Comparison of ENCODE assay signal across 20 mouse cellular contexts in the genomic region with DNA sequence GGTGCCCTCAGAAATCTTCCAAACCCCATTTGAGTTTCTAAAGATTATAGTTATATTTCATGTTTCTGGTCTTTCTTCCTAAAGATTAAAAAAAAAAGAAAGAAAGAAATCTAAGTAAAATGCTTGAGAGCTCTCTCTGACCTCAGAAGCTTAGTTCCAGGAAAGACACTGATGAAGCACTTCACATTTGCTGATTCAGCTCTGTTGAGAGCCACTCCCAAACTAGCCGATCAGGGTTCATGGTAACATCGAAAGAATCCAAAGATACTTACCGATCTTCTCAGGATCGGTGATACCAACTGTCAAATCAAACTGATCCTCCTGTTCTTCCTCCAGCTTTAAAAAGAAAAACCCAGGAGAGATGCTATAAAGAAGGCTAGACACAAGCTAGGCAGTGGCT. TPM values are rescaled to one million over a fixed set of nuclear protein-coding genes. Genes with fewer than 3 reads are reported as not detected.
DNase-seq lines count a peak whose midpoint lies in the region; ATAC-seq and TF ChIP-seq lines count a peak whose summit lies in the region.
"Had no signal": no experiment of that assay in that cellular context is flagged by ENCODE, and none has a peak within 500 bp of the region (broad histone marks: within the 10 kb centered on the region; RNA-seq: fewer than 3 reads in every experiment).

No protein-coding gene starts in this region.

- no peak for DNase-seq in kidney, postnatal 4 days
- no peak for DNase-seq in ES-E14 (ENCODE audit: low read depth, low spot score)
- DNase-seq in c-Kit-negative CD71-positive TER-119-positive erythroid progenitor cells, embryonic 14.5 days (ENCODE audit: low read depth, low spot score) = peak; percentile 60
- no peak for DNase-seq in hindbrain, embryonic 10.5 days (ENCODE audit: low spot score)
- DNase-seq in frontal cortex, postnatal 10 days (ENCODE audit: low spot score in 2 of 2) = no peak
- DNase-seq: adrenal gland, adult 8-10 months; adrenal gland, postnatal 36 days; cerebellum, adult 11 months; cerebellum, adult 8-10 months; cerebellum, postnatal 14 days; embryo, embryonic 11 days; gastrocnemius, postnatal 14 days; heart, adult 2 months had no signal

- in situ Hi-C loops in ES-E14 (cut with MboI; ENCODE audit: low sequenced_read_pairs in 2 of 2, unreplicated experiment in 2 of 2) = no loop called here

- no peak overlapping the region for H3K9ac ChIP-seq in kidney, embryonic 15.5 days
- no peak overlapping the region for H3K9ac ChIP-seq in ES-E14 (ENCODE audit: insufficient read depth, low read depth, low read length, poor library complexity, severe bottlenecking)
- no peak overlapping the region for H3K9ac ChIP-seq in liver, embryonic 15.5 days
- H3K9ac ChIP-seq: embryonic facial prominence, embryonic 15.5 days; forebrain, embryonic 15.5 days; heart, embryonic 12.5 days; hindbrain, embryonic 15.5 days had no signal

- peaks cover 95% of the 10 kb centered on the region for H3K36me3 ChIP-seq in kidney, embryonic 15.5 days
- no peaks in the 10 kb centered on the region; the same call in 1 of the 2 replicates for H3K36me3 ChIP-seq in ES-E14 (ENCODE audit: control insufficient read depth, insufficient read depth, low read length, poor library complexity, severe bottlenecking)
- peaks cover 96% of the 10 kb centered on the region for H3K36me3 ChIP-seq in liver, embryonic 15.5 days (replicated peaks)
- peaks cover 98% of the 10 kb centered on the region for H3K36me3 ChIP-seq in hindbrain, embryonic 10.5 days

- 0 out of 2 replicates have a peak overlapping the region, but pooled peaks have one; percentile 18 for H3K27ac ChIP-seq in kidney, embryonic 15.5 days
- H3K27ac ChIP-seq in ES-E14 (ENCODE audit: insufficient read depth, low read depth, low read length, poor library complexity, severe bottlenecking) = no peak overlapping the region
- H3K27ac ChIP-seq in liver, embryonic 15.5 days (replicated peaks) = 0 out of 2 replicates have a peak overlapping the region, but pooled peaks have one; percentile 11
- no peak overlapping the region for H3K27ac ChIP-seq in hindbrain, embryonic 10.5 days
- H3K27ac ChIP-seq: embryonic facial prominence, embryonic 15.5 days; forebrain, embryonic 15.5 days; heart, adult 2 months; hindbrain, embryonic 15.5 days had no signal

- H3K4me1 ChIP-seq in kidney, embryonic 15.5 days = no peaks in the 10 kb centered on the region
- H3K4me1 ChIP-seq in ES-E14 (ENCODE audit: control insufficient read depth in 2 of 2, insufficient read depth in 2 of 2, low read length in 2 of 2, poor library complexity in 1 of 2) = 0 out of 4 replicates have a peak, but pooled peaks cover 0 to 2% of the 10 kb centered on the region in 2 experiments
- H3K4me1 ChIP-seq in liver, embryonic 15.5 days (replicated peaks) = peaks cover 7% of the 10 kb centered on the region
- H3K4me1 ChIP-seq in hindbrain, embryonic 10.5 days (replicated peaks) = no peaks in the 10 kb centered on the region
- H3K4me1 ChIP-seq: embryonic facial prominence, embryonic 15.5 days; forebrain, embryonic 15.5 days; heart, embryonic 12.5 days; hindbrain, embryonic 15.5 days had no signal

- H3K27me3 ChIP-seq in kidney, embryonic 15.5 days = no peaks in the 10 kb centered on the region
- H3K27me3 ChIP-seq in liver, embryonic 15.5 days = no peaks in the 10 kb centered on the region
- no peaks in the 10 kb centered on the region for H3K27me3 ChIP-seq in hindbrain, embryonic 10.5 days (ENCODE audit: insufficient read depth, poor library complexity, severe bottlenecking)
- H3K27me3 ChIP-seq: CH12.LX; embryonic facial prominence, embryonic 15.5 days; forebrain, embryonic 15.5 days; heart, embryonic 12.5 days; hindbrain, embryonic 15.5 days had no signal

- WGBS in kidney, embryonic 15.5 days = 93% methylated on average over 4 of the region's 4 CpGs
- WGBS in liver, embryonic 15.5 days (ENCODE audit: insufficient replicate concordance) = 85% methylated on average over 4 of the region's 4 CpGs
- WGBS in hindbrain, embryonic 10.5 days = 96% methylated on average over 4 of the region's 4 CpGs

- no peak overlapping the region for H3K4me3 ChIP-seq in kidney, embryonic 15.5 days (replicated peaks)
- no peak overlapping the region for H3K4me3 ChIP-seq in ES-E14 (ENCODE audit: insufficient read depth in 1 of 2, low read depth in 1 of 2, low read length in 2 of 2, poor library complexity in 1 of 2, severe bottlenecking in 1 of 2)
- H3K4me3 ChIP-seq in liver, embryonic 15.5 days (replicated peaks) = no peak overlapping the region
- no peak overlapping the region for H3K4me3 ChIP-seq in hindbrain, embryonic 10.5 days
- H3K4me3 ChIP-seq: embryonic facial prominence, embryonic 15.5 days; forebrain, embryonic 15.5 days; heart, adult 2 months; heart, embryonic 12.5 days; hindbrain, embryonic 15.5 days had no signal

- no peak for ATAC-seq in kidney, embryonic 15.5 days (replicated peaks; ENCODE audit: low FRiP score)
- no peak for ATAC-seq in liver, embryonic 15.5 days (ENCODE audit: insufficient read depth)
- ATAC-seq: forebrain, embryonic 15.5 days had no signal

- no peak overlapping the region for H3K4me2 ChIP-seq in kidney, embryonic 15.5 days
- H3K4me2 ChIP-seq in liver, embryonic 15.5 days = no peak overlapping the region
- H3K4me2 ChIP-seq: embryonic facial prominence, embryonic 15.5 days; forebrain, embryonic 15.5 days; heart, embryonic 12.5 days; hindbrain, embryonic 15.5 days had no signal

- H3K9me3 ChIP-seq in kidney, embryonic 15.5 days (replicated peaks) = no peaks in the 10 kb centered on the region
- H3K9me3 ChIP-seq in ES-E14 (ENCODE audit: control insufficient read depth, insufficient read depth, low read depth, low read length) = no peaks in the 10 kb centered on the region
- H3K9me3 ChIP-seq in liver, embryonic 15.5 days (replicated peaks) = no peaks in the 10 kb centered on the region
- no peaks in the 10 kb centered on the region for H3K9me3 ChIP-seq in hindbrain, embryonic 10.5 days
- H3K9me3 ChIP-seq: embryonic facial prominence, embryonic 15.5 days; forebrain, embryonic 15.5 days; heart, embryonic 12.5 days; hindbrain, embryonic 15.5 days had no signal

TF ChIP-seq in ES-E14, 5 proteins besides CTCF, POLR2A, EP300 and RAD21:
- no peak for TF ChIP-seq HCFC1 (IDR thresholded peaks at IDR 0.05; ENCODE audit: borderline replicate concordance, insufficient read depth, low read length)
- TF ChIP-seq ZC3H11A (IDR thresholded peaks at IDR 0.05; ENCODE audit: borderline replicate concordance, low read depth, low read length) = no peak
- TF ChIP-seq MAFK (IDR thresholded peaks at IDR 0.05; ENCODE audit: insufficient read depth, low read depth, low read length) = peak; percentile 49; the same call in 1 of the 2 replicates
TF ChIP-seq in ES-E14: peak in this region for 1.

RNA-seq across cellular contexts. Expression of gene Snx1, which starts 21.8 kb away (rescaled TPM):
- polyA plus RNA-seq in kidney, embryonic 15.5 days (2015; fragmentation: Nextera tagmentation; extraction: Ambion mirVana) = 137 and 142 TPM in 2 replicates
- 27.4 and 42.4 TPM in 2 replicates for total RNA-seq in ES-E14 (2012; rRNA removed)
- polyA plus RNA-seq in liver, embryonic 15.5 days (2015; fragmentation: Nextera tagmentation; extraction: Ambion mirVana) = 62.7 and 64.8 TPM in 2 replicates
- polyA plus RNA-seq in hindbrain, embryonic 10.5 days (2016; fragmentation: Nextera tagmentation; extraction: Ambion mirVana) = 128 and 136 TPM in 2 replicates

RNA-seq across cellular contexts. Expression of gene Ciao2a, which starts 21.8 kb away (rescaled TPM):
- 151 and 165 TPM in 2 replicates for polyA plus RNA-seq in kidney, embryonic 15.5 days (2015; fragmentation: Nextera tagmentation; extraction: Ambion mirVana)
- 31.7 and 55.9 TPM in 2 replicates for total RNA-seq in ES-E14 (2012; rRNA removed)
- polyA plus RNA-seq in liver, embryonic 15.5 days (2015; fragmentation: Nextera tagmentation; extraction: Ambion mirVana) = 117 and 132 TPM in 2 replicates
- 138 and 149 TPM in 2 replicates for polyA plus RNA-seq in hindbrain, embryonic 10.5 days (2016; fragmentation: Nextera tagmentation; extraction: Ambion mirVana)

RNA-seq across cellular contexts. Expression of gene Snx22, which starts 35.1 kb away (rescaled TPM):
- polyA plus RNA-seq in kidney, embryonic 15.5 days (2015; fragmentation: Nextera tagmentation; extraction: Ambion mirVana) = 1.4 and 2.3 TPM in 2 replicates
- 13.1 and 17.9 TPM in 2 replicates for total RNA-seq in ES-E14 (2012; rRNA removed)
- 34.9 and 36.4 TPM in 2 replicates for polyA plus RNA-seq in liver, embryonic 15.5 days (2015; fragmentation: Nextera tagmentation; extraction: Ambion mirVana)
- polyA plus RNA-seq in hindbrain, embryonic 10.5 days (2016; fragmentation: Nextera tagmentation; extraction: Ambion mirVana) = 3.5 and 4.6 TPM in 2 replicates

RNA-seq across cellular contexts. Expression of gene Ppib, which starts 44.6 kb away (rescaled TPM):
- 631 and 634 TPM in 2 replicates for polyA plus RNA-seq in kidney, embryonic 15.5 days (2015; fragmentation: Nextera tagmentation; extraction: Ambion mirVana)
- total RNA-seq in ES-E14 (2012; rRNA removed) = 891 and 1,136 TPM in 2 replicates
- 384 and 391 TPM in 2 replicates for polyA plus RNA-seq in liver, embryonic 15.5 days (2015; fragmentation: Nextera tagmentation; extraction: Ambion mirVana)
- polyA plus RNA-seq in hindbrain, embryonic 10.5 days (2016; fragmentation: Nextera tagmentation; extraction: Ambion mirVana) = 498 and 516 TPM in 2 replicates

RNA-seq across cellular contexts. Expression of gene Dapk2, which starts 53.4 kb away (rescaled TPM):
- 4.8 and 6.5 TPM in 2 replicates for polyA plus RNA-seq in kidney, embryonic 15.5 days (2015; fragmentation: Nextera tagmentation; extraction: Ambion mirVana)
- total RNA-seq in ES-E14 (2012; rRNA removed) = 0.90 and 1.2 TPM in 2 replicates
- polyA plus RNA-seq in liver, embryonic 15.5 days (2015; fragmentation: Nextera tagmentation; extraction: Ambion mirVana) = 31.9 and 33.9 TPM in 2 replicates
- polyA plus RNA-seq in hindbrain, embryonic 10.5 days (2016; fragmentation: Nextera tagmentation; extraction: Ambion mirVana) = 3.5 and 5.1 TPM in 2 replicates

Comparison
In these comparisons a context has a peak if more than half of its experiments do, and no peak if none do; other contexts are left out.
1. H3K27ac ChIP-seq: peak in kidney, embryonic 15.5 days (single experiment) and liver, embryonic 15.5 days (single experiment); none in ES-E14 (single experiment) and hindbrain, embryonic 10.5 days (single experiment).